Mouse (Mus musculus) forebrain, embryonic 10.5 days (tissue): ENCODE measurements around the gene Chuk. TPM values are rescaled to one million over a fixed set of nuclear protein-coding genes. Genes with fewer than 3 reads are reported as not detected.

Experiments
- DNase-seq: peaks from one replicate; pipeline ENCODE4 v3.0.0-alpha.2; 2017; ENCODE audit warnings: low spot score; ENCODE audit errors: extremely low spot score
- H3K27ac ChIP-seq: fragments of 300-500 bp; sonication (generic); 2 replicates; pipeline ENCODE4 v1.5.1; 2016; ENCODE audit warnings: mild to moderate bottlenecking
- H3K27me3 ChIP-seq: fragments of 300-500 bp; sonication (generic); 2 replicates; pipeline ENCODE4 v1.6.1; 2016; ENCODE audit warnings: mild to moderate bottlenecking; ENCODE audit not compliant: poor library complexity, severe bottlenecking
- H3K36me3 ChIP-seq: fragments of 300-500 bp; sonication (generic); replicated peaks from 2 replicates; pipeline ENCODE4 v1.6.1; 2016; ENCODE audit warnings: mild to moderate bottlenecking, moderate library complexity
- H3K4me1 ChIP-seq: fragments of 300-500 bp; sonication (generic); 2 replicates; pipeline ENCODE4 v1.6.1; 2016
- H3K4me3 ChIP-seq: fragments of 300-500 bp; sonication (generic); 2 replicates; pipeline ENCODE4 v1.5.1; 2016; ENCODE audit warnings: mild to moderate bottlenecking, moderate library complexity
- H3K9me3 ChIP-seq: fragments of 300-500 bp; sonication (generic); 2 replicates; pipeline ENCODE4 v1.6.1; 2016; ENCODE audit warnings: mild to moderate bottlenecking, moderate library complexity
- whole genome bisulfite sequencing: fragments of 180-500 bp; shearing (Covaris S2); methylation state at CpG from one replicate; pipeline ENCODE4 v1.1.7; 2016; 5-methylcytosine and 5-hydroxymethylcytosine counted together
- polyA plus RNA-seq: library from polyadenylated mRNA; unstranded; fragments of >200 nt; fragmentation: Nextera tagmentation; extraction: Ambion mirVana; gene quantifications from 2 replicates; pipeline ENCODE4 v1.2.1, GENCODE M21; 2016

The Chuk gene
- polyA plus RNA-seq, 1 experiment from 2014 or later: 48.6 TPM

DNA sequence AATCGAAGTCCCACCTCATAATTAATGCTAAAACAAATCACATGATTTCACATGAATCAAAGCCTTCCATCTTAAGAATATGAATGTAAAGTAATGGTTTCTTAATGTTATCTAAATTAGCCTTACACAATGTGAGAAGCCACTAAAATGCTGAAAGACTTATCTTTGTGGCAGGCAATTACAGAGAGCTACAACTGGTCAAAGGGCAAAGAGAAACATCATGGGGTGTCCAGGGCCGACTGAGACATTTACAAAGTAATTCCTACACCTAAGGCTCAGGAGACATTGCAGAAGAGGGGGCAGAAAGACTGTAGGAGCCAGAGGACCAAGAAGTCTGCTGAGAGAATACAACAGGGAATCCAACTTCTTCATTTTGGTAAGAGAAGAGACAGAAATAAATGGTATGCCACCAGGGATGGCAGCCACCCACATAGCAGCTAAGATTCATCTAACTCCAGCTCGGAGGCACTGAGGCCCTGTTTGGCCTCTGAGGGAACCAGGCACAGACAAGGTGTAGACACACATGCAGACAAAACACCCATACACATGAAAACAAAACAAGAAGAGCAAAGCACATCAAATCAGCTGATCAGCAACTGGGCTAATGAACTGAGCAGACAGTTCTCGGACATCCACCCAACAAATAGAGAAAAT is 52.0 kb downstream of the Chuk start:
- Histone ChIP-seq H3K4me3 (no peak overlapping the region), H3K27me3 (no peaks in the 10 kb centered on the region), H3K36me3 (peaks cover 53% of the 10 kb centered on the region), H3K27ac (no peak overlapping the region), H3K9me3 (no peaks in the 10 kb centered on the region), H3K4me1 (no peaks in the 10 kb centered on the region)
- 83% methylated on average over 4 of the region's 4 CpGs for WGBS
- DNase-seq: no peak

- H3K9me3 ChIP-seq: no peaks in the 10 kb centered on the region
- peaks cover 38% of the 10 kb centered on the region for H3K36me3 ChIP-seq
- no peaks in the 10 kb centered on the region for H3K4me1 ChIP-seq
- 88% methylated on average over 4 of the region's 4 CpGs for WGBS
- H3K27ac ChIP-seq: no peak overlapping the region
- H3K4me3 ChIP-seq: no peak overlapping the region
- no peaks in the 10 kb centered on the region for H3K27me3 ChIP-seq
- DNase-seq: no peak
These were observed 56.9 kb downstream of the Chuk start for GRCm38 (mm10) chr19:44050388-44050787.

- WGBS: 74% methylated on average over 3 of the region's 3 CpGs
- no peak overlapping the region for H3K4me3 ChIP-seq
- H3K27ac ChIP-seq: no peak overlapping the region
- no peaks in the 10 kb centered on the region for H3K27me3 ChIP-seq
- H3K4me1 ChIP-seq: no peaks in the 10 kb centered on the region
- DNase-seq: no peak
- no peaks in the 10 kb centered on the region for H3K9me3 ChIP-seq
- peaks cover 38% of the 10 kb centered on the region for H3K36me3 ChIP-seq
These were observed 58.0 kb downstream of the Chuk start for GRCm38 (mm10) chr19:44049282-44049681.

GRCm38 (mm10) chr19:44045847-44046246 is 61.4 kb downstream of the Chuk start:
- DNase-seq: no peak
- Histone ChIP-seq H3K4me3 (no peak overlapping the region), H3K4me1 (peaks cover 4% of the 10 kb centered on the region; the same call in 1 of the 2 replicates), H3K27ac (no peak overlapping the region), H3K9me3 (no peaks in the 10 kb centered on the region), H3K27me3 (no peaks in the 10 kb centered on the region), H3K36me3 (peaks cover 27% of the 10 kb centered on the region)
- 92% methylated on average over 3 of the region's 3 CpGs for WGBS

GRCm38 (mm10) chr19:44042121-44042520 is 65.2 kb downstream of the Chuk start:
- Histone ChIP-seq H3K4me3 (no peak overlapping the region), H3K9me3 (no peaks in the 10 kb centered on the region), H3K4me1 (peaks cover 4% of the 10 kb centered on the region; the same call in 1 of the 2 replicates), H3K27ac (no peak overlapping the region), H3K27me3 (no peaks in the 10 kb centered on the region), H3K36me3 (peaks cover 55% of the 10 kb centered on the region)
- WGBS: 86% methylated on average over 5 of the region's 5 CpGs
- DNase-seq: no peak

- DNase-seq: no peak
- H3K4me1 ChIP-seq: no peaks in the 10 kb centered on the region
- WGBS: 94% methylated on average over 5 of the region's 5 CpGs
These were observed 73.9 kb downstream of the Chuk start for GRCm38 (mm10) chr19:44033396-44033795.

GRCm38 (mm10) chr19:44032046-44032744 is 75.1 kb downstream of the Chuk start:
- H3K36me3 ChIP-seq: peaks cover 14% of the 10 kb centered on the region
- DNase-seq: no peak
- 92% methylated on average over 11 of the region's 11 CpGs for WGBS
- no peak overlapping the region for H3K27ac ChIP-seq
- H3K27me3 ChIP-seq: no peaks in the 10 kb centered on the region
- H3K4me3 ChIP-seq: no peak overlapping the region
- H3K9me3 ChIP-seq: no peaks in the 10 kb centered on the region
- H3K4me1 ChIP-seq: no peaks in the 10 kb centered on the region

More at GRCm38 (mm10) chr19:44033396-44033795, 73.9 kb downstream of the Chuk start:
- H3K9me3 ChIP-seq: no peaks in the 10 kb centered on the region
- H3K27me3 ChIP-seq: no peaks in the 10 kb centered on the region
- H3K4me3 ChIP-seq: no peak overlapping the region
- H3K27ac ChIP-seq: no peak overlapping the region
- H3K36me3 ChIP-seq: peaks cover 24% of the 10 kb centered on the region

DNA sequence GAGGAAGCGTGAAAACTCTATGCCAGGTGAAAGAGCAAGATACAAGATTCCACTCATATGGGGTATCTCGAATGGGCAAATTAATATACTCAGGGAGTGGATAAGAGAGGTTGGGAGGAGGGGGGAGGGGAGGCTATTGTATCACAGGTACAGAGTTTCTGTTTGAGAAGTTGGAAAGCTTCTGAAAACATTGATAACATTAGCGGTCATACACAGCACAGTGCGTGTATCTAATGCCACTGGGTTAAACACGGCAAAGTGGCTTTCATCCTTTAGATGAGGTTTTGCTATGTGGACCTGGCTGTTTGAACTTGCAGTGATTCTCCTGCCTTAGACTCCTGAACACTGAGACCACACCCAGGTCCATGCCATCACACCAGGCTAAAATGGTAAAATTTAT is 77.3 kb downstream of the Chuk start:
- Histone ChIP-seq H3K36me3 (no peaks in the 10 kb centered on the region), H3K9me3 (no peaks in the 10 kb centered on the region), H3K4me3 (no peak overlapping the region), H3K4me1 (peaks cover 4% of the 10 kb centered on the region), H3K27me3 (no peaks in the 10 kb centered on the region), H3K27ac (no peak overlapping the region)
- DNase-seq: no peak
- 93% methylated on average over 5 of the region's 5 CpGs for WGBS

DNA sequence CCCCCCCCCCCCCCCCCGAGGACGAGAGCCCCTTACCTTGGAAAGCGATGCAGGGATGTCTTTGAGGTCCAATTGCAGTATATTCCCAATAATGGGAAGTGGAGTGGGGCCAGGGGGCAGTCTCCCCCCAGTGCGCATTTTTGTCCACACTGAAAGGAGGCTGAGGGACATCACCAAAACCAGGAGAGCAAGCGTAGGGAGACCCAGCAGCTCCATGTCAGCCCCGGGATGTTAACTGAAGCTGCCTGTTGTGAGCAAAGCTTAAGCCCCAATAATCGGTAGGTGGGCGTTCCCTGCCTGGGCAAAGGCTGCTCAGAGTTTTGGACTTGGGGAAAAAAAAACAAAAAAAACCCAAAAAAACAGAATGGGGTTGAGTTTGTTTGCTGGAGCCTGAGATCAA is 78.3 kb downstream of the Chuk start, which contains the start of gene Cyp2c23:
Gene Cyp2c23 (minus strand): TSS at position 237 of the 400 bp plus-strand sequence.
- Histone ChIP-seq H3K27me3 (no peaks in the 10 kb centered on the region), H3K4me3 (no peak within 1 kb of the TSS), H3K4me1 (peaks cover 4% of the 10 kb centered on the region), H3K27ac (no peak within 1 kb of the TSS), H3K9me3 (no peaks in the 10 kb centered on the region), H3K36me3 (no peaks in the 10 kb centered on the region)
- 70% methylated on average over 8 of the region's 8 CpGs for WGBS
- DNase-seq: no peak

DNA sequence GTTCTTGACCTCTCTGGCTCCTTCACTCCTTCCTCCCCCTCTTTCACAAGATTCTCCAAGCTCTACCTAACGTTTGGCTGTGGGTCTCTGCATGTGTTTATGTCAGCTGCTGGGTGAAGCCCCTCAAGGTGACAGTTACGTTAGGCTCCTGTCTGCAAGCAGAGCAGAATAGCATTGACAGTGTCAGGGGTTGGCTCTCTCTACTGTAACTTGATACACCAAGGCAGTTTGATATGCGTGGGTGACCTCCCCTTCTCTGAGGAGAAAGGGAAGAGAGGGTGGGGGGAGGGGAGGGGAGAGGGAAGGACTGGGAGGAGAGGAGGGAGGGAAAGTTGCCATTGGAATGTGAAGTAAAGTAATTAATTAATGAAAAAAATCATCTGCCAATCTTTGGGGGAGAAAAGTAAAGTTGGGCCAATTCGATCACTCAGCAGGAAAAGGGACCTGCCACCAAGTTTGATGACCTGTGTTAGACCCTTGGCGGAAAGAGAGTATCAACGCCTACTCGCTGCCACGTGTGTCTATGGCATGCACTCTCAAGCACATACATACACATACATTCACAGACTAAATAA is 80.2 kb downstream of the Chuk start:
- peaks cover 4% of the 10 kb centered on the region for H3K4me1 ChIP-seq
- no peaks in the 10 kb centered on the region for H3K27me3 ChIP-seq
- 71% methylated on average over 8 of the region's 8 CpGs for WGBS
- H3K27ac ChIP-seq: no peak overlapping the region
- no peaks in the 10 kb centered on the region for H3K36me3 ChIP-seq
- no peak overlapping the region for H3K4me3 ChIP-seq
- no peaks in the 10 kb centered on the region for H3K9me3 ChIP-seq
- DNase-seq: no peak

GRCm38 (mm10) chr19:44024921-44025585 is 82.2 kb downstream of the Chuk start:
- no peak for DNase-seq
- H3K27me3 ChIP-seq: no peaks in the 10 kb centered on the region

More at GRCm38 (mm10) chr19:44024921-44025585, 82.2 kb downstream of the Chuk start:
- no peak overlapping the region for H3K4me3 ChIP-seq
- WGBS: 93% methylated on average over 13 of the region's 13 CpGs
- no peaks in the 10 kb centered on the region for H3K9me3 ChIP-seq
- peaks cover 4% of the 10 kb centered on the region for H3K4me1 ChIP-seq
- no peaks in the 10 kb centered on the region for H3K36me3 ChIP-seq
- no peak overlapping the region for H3K27ac ChIP-seq
